Mouse (Mus musculus) testis, postnatal 14 days (tissue): Measurements from ENCODE around the gene Prickle1.

Experiments used
- DNase-seq: peaks from one replicate; pipeline ENCODE4 v3.0.0; 2021; ENCODE audit warnings: low spot score

The Prickle1 gene

DNA sequence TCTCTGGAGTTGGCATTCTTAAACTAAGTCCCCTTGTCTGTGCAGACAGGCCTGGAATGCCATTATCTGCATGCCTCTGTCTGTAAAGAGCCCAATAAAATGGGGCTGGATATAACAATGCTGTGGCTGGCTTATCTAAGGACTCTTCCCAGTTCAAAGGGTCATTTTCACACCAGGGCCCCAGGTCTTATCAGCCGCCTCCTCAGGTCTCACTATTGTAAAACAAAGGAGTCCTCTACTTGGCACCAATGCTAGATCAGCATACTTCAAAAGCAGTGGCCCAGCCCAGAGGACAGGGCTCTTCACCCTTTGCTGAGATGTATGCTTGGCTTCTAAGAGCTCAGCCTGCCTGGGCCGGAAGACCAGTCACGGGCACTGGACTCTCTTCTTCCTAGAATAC, 56.3 kb downstream of the Prickle1 start:
- DNase-seq: no peak

DNA sequence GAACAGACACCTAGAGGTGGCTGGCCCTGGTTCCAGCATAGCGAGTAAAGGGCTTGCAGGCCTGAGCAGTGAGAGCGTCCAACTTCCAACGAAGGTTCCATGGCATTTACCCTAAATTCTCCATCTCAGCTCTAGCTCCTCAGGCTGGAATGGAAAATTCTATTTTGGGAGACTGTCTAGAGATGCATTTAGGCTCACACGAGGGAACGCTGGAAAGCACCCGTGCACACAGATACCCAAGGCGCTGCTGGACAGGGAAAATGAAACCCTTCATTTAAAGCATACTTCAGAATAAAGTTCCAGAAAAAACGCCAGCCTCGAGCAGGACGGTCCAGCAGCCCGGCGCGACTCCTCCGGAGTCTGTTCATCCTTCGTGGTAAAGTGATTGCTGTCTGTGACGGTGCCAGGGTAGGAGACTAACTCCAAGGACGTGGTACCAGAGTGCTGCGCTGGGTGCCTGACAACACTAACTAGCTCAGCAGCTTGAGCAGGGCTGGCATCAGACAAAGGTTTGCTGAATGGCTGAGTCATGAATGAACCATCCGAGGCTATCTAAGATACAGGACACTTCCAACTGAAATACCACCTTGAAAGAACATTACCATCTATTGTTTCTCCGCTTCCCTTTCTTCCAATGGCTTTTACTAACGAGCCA, 57.0 kb downstream of the Prickle1 start:
- no peak for DNase-seq

DNA sequence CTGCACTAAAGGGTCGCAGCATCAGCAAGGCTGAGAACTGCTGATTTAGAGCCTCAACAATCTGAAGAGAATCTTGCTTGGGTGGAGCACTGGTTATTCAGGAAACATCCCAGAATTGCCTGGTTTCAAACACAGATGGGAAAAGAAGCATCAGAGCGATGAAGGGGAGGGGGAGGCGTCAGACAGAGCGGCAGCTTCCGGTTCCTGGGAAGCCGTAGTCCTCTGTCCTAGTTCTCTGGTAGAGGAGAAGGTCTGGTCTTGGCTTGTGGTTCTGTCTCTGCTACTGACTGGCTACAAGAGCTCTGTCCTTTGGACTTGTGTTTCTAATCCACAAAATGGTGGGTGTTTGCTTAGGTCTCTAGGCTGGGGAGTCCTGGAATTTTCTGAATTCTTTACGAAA, 57.9 kb downstream of the Prickle1 start:
- DNase-seq: no peak

DNA sequence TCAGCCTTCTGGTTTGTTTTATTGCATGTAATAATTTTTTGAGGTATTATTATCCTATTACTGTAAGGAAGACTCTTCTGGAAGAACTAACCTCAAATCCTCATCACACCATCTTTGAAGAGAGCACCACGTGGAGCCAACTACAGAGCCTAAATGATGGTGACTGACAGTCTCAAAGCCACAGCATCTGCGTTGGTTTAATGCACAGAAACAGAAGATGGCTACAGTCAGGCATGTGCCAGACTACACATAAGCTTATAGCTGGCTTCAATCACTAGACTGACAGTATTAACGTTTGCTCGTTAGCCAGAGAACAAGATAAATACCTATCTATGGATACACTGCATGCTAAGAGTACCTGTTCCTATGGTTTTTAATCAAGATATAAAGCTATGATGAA, 59.5 kb downstream of the Prickle1 start:
- no peak for DNase-seq

DNA sequence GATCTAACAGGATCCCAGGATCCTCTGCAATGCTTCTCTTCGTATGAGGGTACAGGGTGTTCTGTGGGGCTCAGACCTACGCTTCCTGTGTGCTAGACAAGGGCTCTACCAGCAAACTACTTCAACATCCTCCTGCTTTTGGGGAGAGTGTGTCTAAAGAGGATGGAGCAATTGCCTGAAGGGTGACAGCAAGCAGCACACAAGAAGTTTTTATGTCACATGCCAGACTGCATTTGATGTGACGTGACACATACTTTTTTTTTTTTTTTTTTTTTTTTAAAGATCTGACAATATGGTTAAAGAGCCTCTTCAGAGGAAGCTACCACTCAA, 65.0 kb downstream of the Prickle1 start:
- no peak for DNase-seq

DNA sequence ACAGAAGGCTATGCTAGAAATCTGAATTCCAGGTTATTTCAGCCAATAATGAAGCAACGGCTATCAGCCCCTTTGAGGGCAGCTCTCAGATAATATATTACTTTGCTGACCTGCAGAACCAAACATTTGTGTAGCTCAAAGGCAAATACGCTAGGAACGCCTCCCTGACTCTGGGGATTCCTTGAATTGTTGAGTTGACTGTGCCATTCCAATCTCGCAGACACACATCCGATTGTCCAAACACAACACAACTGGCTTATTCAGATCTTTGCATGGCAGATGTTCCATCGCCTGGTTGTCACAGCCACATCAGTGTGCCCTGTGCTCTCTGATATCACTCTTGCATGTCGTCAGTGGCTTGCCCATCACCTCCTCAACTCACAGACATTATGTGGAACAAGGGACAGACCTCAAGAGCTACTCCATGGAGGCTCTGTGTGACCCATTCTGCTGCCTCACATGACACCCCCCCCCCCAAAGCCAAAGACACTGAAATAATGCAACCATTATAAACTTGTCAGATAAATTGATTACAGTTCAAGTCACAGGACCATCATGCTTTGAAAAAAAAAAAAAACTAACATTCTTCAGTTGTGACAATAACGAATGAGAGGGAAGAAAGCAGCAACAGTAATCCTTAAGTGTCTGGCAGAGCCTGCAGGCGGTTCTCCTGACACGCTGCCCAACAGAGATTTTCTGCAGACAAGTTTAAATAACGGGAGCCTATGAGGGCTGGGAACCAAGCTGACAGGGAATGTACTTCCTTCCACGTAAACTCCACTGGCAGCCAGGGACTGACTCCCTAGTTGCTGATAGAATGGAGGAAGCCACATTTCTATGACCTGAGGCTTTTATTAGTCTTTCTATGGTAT, 65.6 kb downstream of the Prickle1 start:
- no peak for DNase-seq

DNA sequence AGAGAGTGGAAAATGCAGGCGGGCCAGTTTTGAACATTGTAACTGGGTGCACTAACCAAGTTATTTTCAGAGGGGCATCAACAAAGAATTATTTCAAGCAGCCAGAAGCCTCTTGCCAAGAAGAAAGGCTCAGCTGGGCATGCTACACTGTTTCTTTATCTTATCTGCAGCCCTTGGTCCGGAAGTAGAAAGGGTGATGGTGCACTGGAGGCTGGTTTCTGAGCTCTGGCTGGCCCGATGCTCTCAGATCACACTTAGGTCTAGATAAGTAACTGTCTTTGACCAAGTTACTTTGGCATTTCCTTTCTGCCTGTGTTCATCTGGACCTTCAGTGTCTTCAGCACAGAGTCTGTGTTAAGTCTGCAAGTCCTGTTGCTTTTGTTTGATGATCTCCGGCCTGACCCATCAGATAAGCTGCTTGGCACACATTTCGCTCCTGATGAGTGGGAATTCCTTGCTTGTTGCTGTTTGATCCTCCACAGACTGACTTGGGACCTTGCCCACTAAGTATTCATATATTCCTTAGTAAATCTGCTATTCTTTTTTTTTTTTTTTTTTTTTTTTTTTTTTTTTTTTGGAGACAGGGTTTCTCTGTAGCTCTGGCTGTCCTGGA, 70.3 kb downstream of the Prickle1 start:
- peak; percentile 70 for DNase-seq

DNA sequence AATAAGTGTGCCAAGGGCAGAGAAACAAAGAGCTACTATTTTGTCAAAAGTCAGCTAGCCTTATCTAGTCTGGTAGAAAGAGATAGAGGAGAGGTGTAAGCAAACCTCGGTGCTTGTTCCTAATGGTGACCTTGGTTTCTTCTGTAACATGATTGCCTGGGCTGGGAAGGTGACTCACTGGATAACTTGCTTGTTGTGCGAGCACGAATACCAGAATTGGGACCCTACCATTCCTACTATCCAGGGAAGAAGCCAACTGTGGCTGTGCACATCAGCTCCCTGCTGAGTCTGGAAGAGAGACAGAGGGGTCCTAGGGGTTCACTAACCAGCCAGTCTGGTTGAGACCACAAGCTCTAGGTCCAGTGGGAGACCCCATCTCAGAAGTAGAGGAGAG, 73.9 kb downstream of the Prickle1 start:
- DNase-seq: no peak

DNA sequence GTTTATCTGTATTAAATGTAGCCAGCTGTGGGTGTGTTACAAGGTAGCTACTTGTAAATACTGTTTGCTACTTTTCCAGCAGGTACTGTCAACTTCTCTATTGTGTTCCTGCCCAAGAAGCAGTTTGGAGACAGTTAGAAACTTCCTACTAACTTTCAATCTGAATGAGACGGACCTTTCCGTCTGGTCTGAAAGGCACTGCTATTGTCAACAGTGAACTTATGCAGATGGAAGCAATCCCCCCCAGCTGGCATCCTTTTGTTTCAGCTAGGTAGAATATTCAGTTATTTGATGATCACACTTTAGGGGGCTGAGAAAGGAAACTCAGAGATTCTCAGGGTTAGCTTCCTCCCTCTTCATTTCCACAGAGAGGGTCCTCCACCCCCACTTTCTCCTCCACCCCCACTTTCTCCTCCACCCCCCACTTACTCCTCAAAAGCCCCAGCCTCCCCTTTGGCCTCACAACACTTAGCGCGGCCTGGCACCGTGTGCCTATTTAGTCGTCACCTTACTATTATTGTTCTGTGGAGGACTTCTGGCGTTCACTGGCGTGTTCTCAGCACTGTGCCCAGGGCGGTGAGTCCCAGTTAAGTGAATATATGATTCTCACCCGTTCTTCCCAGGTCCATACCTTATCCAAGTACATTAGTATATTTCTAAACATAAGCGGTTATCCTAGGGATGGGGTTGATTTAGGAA, 74.5 kb downstream of the Prickle1 start:
- DNase-seq: peak; percentile 37

DNA sequence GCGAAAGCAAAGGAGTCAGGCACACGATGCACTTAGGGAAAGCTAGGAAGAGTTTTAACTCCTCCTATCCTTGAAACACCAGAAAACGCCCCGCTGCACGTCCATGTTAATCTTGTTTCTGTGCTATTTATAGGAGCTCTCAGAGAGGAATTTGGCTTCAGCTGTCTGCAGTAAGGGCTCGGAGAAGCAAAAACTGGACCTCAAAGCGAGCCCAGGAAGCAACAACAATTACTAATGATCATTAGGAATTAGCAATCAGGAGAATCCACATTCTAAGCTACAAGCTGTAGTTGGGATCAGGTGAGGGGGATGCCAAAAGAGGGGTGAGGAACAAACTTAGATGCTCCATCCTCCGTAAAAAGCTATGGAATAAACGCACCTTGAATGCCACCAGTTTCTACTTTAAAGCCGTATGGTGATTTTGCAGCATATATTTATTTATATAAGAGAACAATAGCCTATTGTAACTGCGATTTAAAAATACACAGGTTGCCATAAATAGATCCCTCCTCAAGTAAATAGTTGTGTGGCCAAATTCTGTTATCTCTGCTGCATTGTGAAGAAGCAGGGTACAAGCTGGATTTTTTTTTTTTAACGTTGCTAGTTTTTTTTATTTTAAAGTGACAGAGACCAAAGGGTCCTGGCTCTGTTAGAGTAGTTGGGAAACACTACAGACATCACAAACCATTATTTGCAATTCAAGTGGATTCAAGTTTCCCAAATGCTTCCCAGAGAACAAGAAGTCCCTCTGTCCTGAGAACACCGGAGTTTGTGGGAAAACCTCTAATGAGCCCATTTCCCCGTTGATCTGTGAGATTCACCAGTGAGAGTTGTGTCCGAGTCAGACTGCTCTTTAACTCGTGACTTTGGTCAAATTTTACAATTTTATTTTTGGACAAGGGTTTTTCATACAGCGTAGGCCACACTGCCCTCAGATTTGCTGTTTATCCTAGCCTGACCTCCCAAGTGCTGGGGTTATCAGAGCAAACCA, 75.6 kb downstream of the Prickle1 start:
- DNase-seq: peak; percentile 54

DNA sequence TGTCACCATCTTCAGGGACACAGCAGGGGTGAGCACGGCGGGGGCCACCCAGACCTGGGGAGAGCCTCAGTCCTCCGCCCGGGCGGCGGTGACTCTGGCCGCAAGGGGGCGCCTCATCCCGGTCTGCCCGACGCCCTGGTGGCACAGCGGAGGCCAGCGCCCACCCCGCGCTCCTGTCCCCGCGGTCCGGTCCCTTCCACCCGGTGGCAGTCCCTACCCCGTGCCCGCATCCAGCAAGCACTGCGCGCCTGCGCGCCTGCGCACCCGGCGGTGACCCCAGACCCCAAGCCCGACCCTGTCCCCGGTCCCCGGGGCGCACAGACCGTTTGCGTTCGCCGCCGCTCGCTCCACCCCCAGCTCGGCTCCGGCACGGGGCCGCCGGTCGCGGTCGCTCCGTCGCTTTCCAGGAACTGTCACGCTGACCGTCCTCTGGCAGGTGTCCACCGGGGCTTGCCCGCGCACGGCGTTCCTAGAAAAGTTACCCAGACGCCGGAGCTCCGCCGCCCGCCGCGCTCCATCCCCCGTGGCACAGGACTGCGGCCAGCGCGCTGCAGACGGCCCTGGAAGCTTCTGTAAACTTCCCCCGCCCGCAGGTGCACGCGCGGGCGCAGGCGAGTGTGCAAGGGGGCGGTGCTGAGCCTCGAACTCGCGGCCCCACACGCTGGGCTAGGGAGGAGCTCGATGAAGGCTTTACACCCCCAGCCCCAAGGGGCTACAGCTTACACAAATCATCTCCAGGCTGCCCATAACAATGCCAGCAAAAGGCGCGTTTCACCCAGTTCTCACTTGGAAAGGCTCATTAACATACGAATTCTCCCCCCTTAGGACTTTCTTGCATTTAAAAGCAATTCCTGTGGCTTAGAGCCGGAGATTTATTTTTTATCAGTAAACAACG, 76.5 kb downstream of the Prickle1 start:
- DNase-seq: peak; percentile 73

DNA sequence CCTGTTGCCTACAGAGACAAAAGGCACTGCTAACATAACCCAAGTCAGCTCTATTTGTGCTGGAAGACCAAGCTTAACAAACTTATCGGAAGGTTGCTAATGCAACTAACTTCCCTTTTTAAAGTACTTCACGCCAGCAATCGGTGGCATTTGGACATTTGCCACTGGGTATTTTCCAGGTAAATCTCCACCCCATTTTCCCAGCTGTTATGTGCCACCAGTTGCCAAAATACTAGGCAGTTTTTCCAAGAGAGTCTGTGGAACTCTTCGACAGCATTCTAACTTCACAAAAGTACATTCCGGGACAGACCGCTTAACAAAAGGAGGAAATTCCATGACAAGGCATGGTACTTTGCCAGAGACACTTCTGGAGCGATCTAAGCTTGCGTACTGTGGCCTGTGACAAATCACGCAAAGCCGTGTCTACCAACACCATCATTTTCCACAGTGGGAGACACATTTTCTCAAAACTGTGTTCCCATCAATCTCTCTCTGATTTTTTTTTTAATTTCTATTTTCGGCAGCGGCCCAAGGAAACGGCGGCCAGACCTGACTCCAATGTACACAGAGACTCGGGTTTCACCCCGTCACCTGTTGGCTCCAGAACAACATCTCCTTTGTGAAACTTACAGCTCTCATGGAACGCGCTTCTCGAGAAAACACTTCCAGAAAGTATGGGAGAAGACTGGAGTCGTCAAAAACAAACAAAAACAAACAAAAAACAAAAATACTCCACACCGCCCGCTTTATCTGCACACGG, 77.4 kb downstream of the Prickle1 start:
- no peak for DNase-seq

DNA sequence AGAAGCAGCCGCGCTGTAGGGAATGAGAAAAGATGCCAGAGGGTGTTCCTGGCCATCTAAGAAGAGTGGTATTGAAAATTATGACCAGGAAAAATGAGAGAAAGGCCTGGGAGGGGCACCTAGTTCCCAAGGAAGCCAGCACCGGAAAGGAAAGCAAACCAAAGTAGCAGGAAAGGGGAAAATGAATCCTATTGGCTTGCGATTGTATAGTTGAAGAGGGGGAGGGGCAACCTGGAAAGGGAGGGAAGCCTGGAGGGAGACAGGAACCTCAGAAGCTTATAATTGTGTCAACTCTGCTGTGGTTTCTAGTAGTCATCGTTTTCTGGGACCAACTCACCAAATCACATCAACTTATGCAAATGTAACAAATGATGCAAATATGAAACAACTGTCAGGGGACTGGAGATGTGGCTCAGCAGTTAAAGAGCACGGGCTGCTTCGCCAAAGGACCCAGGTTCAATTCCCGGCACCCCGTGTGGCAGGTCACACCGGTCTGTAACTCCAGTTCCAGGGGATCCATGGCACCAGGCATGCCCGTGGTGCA, 78.6 kb downstream of the Prickle1 start:
- DNase-seq: no peak

DNA sequence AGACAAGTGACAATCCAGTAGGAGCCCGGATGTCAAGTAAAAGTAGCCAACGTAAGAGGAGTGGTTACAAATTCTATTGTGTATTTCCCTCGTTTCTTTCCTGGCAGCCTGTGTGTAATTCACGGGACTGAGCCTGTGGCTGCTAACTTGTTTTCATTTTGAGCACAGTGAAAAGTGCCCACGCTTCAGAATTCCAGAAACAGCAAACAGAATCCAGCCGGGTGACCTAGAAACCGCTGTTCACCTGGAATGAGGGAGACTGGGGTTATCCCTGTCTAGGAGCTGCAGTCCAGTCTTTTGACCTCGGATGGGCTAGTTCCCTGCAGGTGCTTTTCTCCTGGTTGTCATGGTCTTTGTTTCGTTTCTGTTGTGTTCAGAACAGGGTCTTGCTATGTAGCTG, 80.4 kb downstream of the Prickle1 start:
- no peak for DNase-seq

DNA sequence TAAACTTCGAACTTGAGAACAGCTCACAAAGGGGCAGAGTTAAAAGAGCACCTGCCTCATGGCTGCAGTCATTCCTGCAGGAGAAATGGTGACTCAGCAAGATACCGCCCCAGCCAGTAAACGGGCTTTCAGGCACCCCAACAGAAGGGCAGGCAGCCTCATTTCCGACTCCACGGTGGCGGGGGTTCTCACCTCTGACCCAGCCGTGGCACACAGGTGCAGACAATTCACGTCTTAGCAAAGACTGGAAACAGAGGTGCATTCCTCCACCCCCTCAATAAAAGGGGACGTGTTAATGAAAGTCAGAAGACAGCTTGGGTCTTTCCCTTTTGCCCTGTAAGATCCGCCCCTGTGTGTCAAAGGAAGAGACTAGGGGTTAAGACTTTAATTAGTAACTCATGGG, 81.8 kb downstream of the Prickle1 start:
- DNase-seq: no peak

DNA sequence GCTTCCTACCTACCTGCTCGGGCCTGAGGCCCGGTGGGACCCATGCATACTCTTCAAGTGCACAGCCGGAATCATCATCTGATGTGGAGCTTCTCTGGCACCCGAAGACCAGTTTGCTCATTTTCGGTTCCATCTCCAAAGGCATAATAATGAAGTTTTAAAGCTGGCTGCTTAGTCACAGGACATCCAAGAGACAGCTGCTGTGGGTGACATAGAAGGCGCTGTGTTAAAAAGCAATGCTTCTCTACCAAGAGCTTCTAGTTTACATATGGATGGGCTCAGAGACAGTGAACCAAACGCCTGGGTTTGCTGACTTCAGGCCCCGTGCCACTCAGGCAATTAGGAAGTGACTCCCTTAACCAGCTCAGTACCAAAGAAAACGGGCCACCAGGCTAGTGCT, 83.3 kb downstream of the Prickle1 start:
- no peak for DNase-seq

DNA sequence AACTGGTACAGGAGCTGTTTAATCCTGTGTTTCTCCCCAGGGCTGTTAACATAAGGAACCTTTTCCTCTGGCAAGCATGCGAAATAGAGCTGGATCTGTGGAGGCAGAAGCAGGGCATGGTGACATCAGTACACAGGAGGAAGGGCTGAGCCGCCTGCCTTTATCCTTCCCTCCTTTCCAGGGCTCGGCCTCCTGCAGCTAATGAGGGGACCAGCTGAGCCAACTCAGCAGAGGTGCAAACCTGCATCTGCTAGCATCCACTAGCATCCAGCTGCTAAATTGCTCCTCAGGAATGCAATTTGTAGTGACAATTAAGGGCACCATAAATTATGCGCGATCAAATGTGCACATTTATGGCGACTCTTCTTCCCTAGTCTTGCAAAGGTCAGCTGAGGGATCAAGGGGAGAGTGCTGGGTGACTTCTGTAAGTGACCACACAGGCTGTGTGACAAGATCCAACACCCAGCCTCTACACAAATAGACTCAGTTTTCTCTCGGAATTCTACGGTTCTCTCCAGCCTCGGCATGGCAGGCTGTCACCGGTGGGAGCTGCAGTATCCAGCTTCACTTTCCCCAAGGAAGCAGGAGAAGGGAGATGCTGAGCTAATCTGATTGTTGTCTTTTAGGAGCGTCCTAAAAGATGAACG, 84.9 kb downstream of the Prickle1 start:
- no peak for DNase-seq

DNA sequence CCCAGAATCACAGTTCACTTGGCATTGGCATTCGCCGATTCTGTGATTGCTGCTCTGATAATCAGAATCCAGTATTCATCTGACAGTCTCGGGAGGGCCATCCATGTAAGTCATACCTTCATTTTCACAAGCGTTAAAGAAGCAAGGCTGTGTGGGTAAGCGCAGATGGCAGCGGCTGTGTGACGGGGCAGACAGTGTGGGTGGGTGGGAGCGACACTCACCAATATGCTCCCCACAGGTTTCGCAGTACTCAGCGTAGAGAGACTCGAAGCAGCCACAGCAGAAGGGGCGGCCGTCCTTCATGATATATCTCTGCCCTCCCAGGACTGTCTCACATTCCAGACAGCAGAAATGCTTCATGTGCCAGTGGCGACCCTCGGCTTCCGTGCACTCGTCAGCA, 90.9 kb downstream of the Prickle1 start:
- DNase-seq: no peak

DNA sequence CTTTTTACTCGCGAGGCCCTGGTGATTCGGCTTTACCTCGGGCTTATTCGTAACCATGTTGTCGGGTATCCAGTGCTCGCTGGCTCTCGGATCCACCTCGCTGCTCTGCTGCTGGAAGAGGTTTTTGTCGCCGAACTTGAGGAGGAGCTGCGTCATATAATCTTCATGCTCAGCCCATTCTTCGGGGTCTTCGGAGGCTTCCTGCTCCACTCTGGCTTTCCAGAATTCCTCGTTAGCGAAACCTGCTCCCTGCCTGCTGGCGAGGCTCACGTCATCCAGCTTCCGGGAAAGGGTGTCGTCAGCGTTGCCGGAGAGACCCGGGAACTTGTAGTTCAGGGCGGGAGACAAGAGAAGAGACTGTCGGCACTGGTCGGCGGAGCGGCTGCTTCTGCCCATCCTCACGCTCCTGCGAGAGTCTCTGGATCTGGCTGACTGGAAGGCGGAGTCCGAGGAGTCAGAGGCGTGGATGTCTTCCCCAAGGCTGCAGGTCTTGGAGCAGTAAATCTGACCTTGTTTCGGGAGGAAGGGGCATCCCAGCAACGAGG, 92.4 kb downstream of the Prickle1 start:
- no peak for DNase-seq
